29 mouse cellular contexts compared by ENCODE assay signal in the genomic region with DNA sequence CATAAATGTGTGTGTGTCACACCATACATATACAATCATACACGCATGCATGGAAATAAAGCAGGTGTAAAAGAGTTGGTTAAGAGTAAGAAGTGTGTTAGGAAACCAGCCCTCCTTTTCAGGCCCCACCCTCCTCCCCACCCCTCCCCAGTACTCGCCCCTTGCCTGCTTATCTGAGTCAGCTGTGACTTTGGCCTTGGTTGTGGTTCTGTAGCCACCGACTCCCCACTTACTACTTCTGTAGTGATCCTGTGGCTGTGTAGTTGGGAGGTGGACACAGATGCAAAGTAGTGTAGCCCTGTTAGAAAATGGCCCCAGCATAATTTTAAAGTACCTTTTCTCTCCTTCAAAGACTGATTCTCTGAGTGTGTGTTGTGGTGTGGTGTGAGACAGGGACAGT.
DNase-seq lines count a peak whose midpoint lies in the region; ATAC-seq and TF ChIP-seq lines count a peak whose summit lies in the region.
"Had no signal": no experiment of that assay in that cellular context is flagged by ENCODE, and none has a peak within 500 bp of the region (broad histone marks: within the 10 kb centered on the region; RNA-seq: fewer than 3 reads in every experiment).

No protein-coding gene starts in this region.

- peaks cover 7% of the 10 kb centered on the region for H3K27me3 ChIP-seq in megakaryocyte, embryonic 14.5 days (replicated peaks)
- no peaks in the 10 kb centered on the region for H3K27me3 ChIP-seq in MEL (ENCODE audit: control insufficient read depth in 1 of 2, insufficient read depth in 2 of 2, low read length in 2 of 2)
- H3K27me3 ChIP-seq: embryonic facial prominence, embryonic 13.5 days; forebrain, embryonic 12.5 days; forebrain, embryonic 15.5 days; heart, embryonic 13.5 days; Patski had no signal

- peaks cover 8% of the 10 kb centered on the region for H3K4me1 ChIP-seq in megakaryocyte, embryonic 14.5 days
- peaks cover 5 to 9% of the 10 kb centered on the region in 2 experiments for H3K4me1 ChIP-seq in MEL (ENCODE audit: control insufficient read depth in 1 of 2, insufficient read depth in 2 of 2, low read length in 2 of 2)
- H3K4me1 ChIP-seq: embryonic facial prominence, embryonic 10.5 days; embryonic facial prominence, embryonic 13.5 days; forebrain, embryonic 12.5 days; forebrain, embryonic 15.5 days; heart, embryonic 10.5 days; heart, embryonic 13.5 days had no signal

- no peak for TF ChIP-seq EP300 in MEL (IDR thresholded peaks at IDR 0.05; ENCODE audit: low read depth in 1 of 2, low read length in 2 of 2)

- no peak overlapping the region for H3K9ac ChIP-seq in MEL (ENCODE audit: control insufficient read depth, low read depth, low read length, poor library complexity, severe bottlenecking)
- H3K9ac ChIP-seq: embryonic facial prominence, embryonic 13.5 days; forebrain, embryonic 12.5 days; forebrain, embryonic 15.5 days; heart, embryonic 13.5 days; hindbrain, embryonic 14.5 days had no signal

- DNase-seq in MEL (ENCODE audit: low read depth, low spot score), result peak; percentile 45
- no peak for DNase-seq in right cerebral cortex, adult 2 months (ENCODE audit: low spot score in 2 of 2)
- no peak for DNase-seq in cerebellum, adult 8-10 months
- DNase-seq: adrenal gland, postnatal 10 days; adrenal gland, postnatal 36 days; cerebellum, adult 18-20 months; cerebellum, adult 9-11 months; cerebellum, postnatal 25 days; embryo, embryonic 11 days; gastrocnemius, postnatal 10 days; gastrocnemius, postnatal 36 days; heart, adult 2 months; heart, postnatal 14 days; heart, postnatal 4 days had no signal

- no peaks in the 10 kb centered on the region for H3K79me2 ChIP-seq in MEL (ENCODE audit: control insufficient read depth, insufficient read depth, low read length, poor library complexity)

- TF ChIP-seq POLR2A in MEL (IDR thresholded peaks at IDR 0.05; ENCODE audit: control insufficient read depth in 1 of 2, insufficient read depth in 1 of 2, low read depth in 1 of 2, low read length in 2 of 2, poor library complexity in 1 of 2), result no peak

- H3K36me3 ChIP-seq in megakaryocyte, embryonic 14.5 days (replicated peaks; ENCODE audit: low read length), result peaks cover 35% of the 10 kb centered on the region
- H3K36me3 ChIP-seq in MEL (ENCODE audit: control insufficient read depth in 1 of 2, insufficient read depth in 2 of 2, low read length in 2 of 2), result peaks cover 0 to 14% of the 10 kb centered on the region in 2 experiments; a peak in 2 of 4 replicates
- H3K36me3 ChIP-seq: embryonic facial prominence, embryonic 10.5 days; forebrain, embryonic 15.5 days; heart, embryonic 10.5 days; heart, embryonic 13.5 days had no signal

- no peak for ATAC-seq in megakaryocyte, adult 5-6 weeks (ENCODE audit: poor library complexity, severe bottlenecking)
- ATAC-seq in megakaryocyte progenitor cell, adult 5-6 weeks (replicated peaks; ENCODE audit: poor library complexity), result peak; percentile 23; the same call in 1 of the 2 replicates
- ATAC-seq: CD4-positive, CD25-positive, alpha-beta regulatory T cell, adult 4 months; forebrain, embryonic 15.5 days; hindbrain, postnatal 0 days; inflammation-experienced regulatory T-cells, adult 6 months; Patski had no signal

- no peak overlapping the region for H3K27ac ChIP-seq in MEL (ENCODE audit: control insufficient read depth, low read depth, low read length)
- H3K27ac ChIP-seq: embryonic facial prominence, embryonic 10.5 days; embryonic facial prominence, embryonic 13.5 days; forebrain, embryonic 12.5 days; forebrain, embryonic 15.5 days; heart, adult 2 months; heart, embryonic 10.5 days; heart, embryonic 13.5 days; hindbrain, embryonic 14.5 days; hindbrain, postnatal 0 days had no signal

- H3K9me3 ChIP-seq in megakaryocyte, embryonic 14.5 days, result no peaks in the 10 kb centered on the region
- H3K9me3 ChIP-seq in MEL (replicated peaks; ENCODE audit: insufficient read depth, low read length), result no peaks in the 10 kb centered on the region
- H3K9me3 ChIP-seq: embryonic facial prominence, embryonic 10.5 days; embryonic facial prominence, embryonic 13.5 days; forebrain, embryonic 12.5 days; forebrain, embryonic 15.5 days; heart, embryonic 10.5 days; heart, embryonic 13.5 days had no signal

- H3K4me3 ChIP-seq in megakaryocyte, embryonic 14.5 days (replicated peaks), result peak overlapping the region; percentile 47
- H3K4me3 ChIP-seq in MEL (ENCODE audit: control insufficient read depth in 1 of 2, insufficient read depth in 1 of 2, low read depth in 2 of 2, low read length in 2 of 2), result no peak overlapping the region
- H3K4me3 ChIP-seq: embryonic facial prominence, embryonic 10.5 days; embryonic facial prominence, embryonic 13.5 days; erythroblast, embryonic 14.5 days; forebrain, embryonic 12.5 days; forebrain, embryonic 15.5 days; heart, adult 2 months; heart, embryonic 10.5 days; heart, embryonic 13.5 days had no signal

- no peak for TF ChIP-seq RAD21 in MEL (IDR thresholded peaks at IDR 0.05; ENCODE audit: low read depth, low read length)

- TF ChIP-seq CTCF in MEL (IDR thresholded peaks at IDR 0.05 in 2 of 3, conservative IDR thresholded peaks at IDR 0.05 in 1 of 3; ENCODE audit: control insufficient read depth in 1 of 3, insufficient read depth in 1 of 3, low read depth in 2 of 3, low read length in 3 of 3, poor library complexity in 1 of 3, severe bottlenecking in 1 of 3), result no peak

TF ChIP-seq in MEL, 35 proteins besides CTCF, POLR2A, EP300 and RAD21:
- 0 out of 2 replicates have a peak, but pooled peaks have one; percentile 17 for TF ChIP-seq MAZ (IDR thresholded peaks at IDR 0.05; ENCODE audit: low read depth, low read length)
- TF ChIP-seq ETS1 (IDR thresholded peaks at IDR 0.05; ENCODE audit: low read depth, low read length), result peak; percentile 52
- no peak for TF ChIP-seq NRF1 (IDR thresholded peaks at IDR 0.05; ENCODE audit: insufficient read depth, low read depth, low read length, poor library complexity, severe bottlenecking)
- TF ChIP-seq KAT2A (conservative IDR thresholded peaks at IDR 0.05; ENCODE audit: low read depth, low read length), result no peak
